Mouse (Mus musculus) kidney, adult 2 months (tissue): ENCODE data around the gene Loxl1. TPM values are rescaled to one million over a fixed set of nuclear protein-coding genes. Genes with fewer than 3 reads are reported as not detected.
"Not testable (repeated sequence)": the region's sequence is repeated elsewhere in the genome, so short reads cannot be mapped to it uniquely, and the experiment has no call there.

Source experiments
- DNase-seq: peaks from one replicate; pipeline ENCODE4 v3.0.0; 2021
- H3K27ac ChIP-seq: fragments of 200-500 bp; 2 replicates; pipeline ENCODE4 v1.5.1; 2012; ENCODE audit warnings: low read depth, low read length, control low read depth, inconsistent platforms; ENCODE audit not compliant: insufficient read depth
- H3K27me3 ChIP-seq: fragments of 200-500 bp; replicated peaks from 2 replicates; pipeline ENCODE4 v1.6.1; 2012; ENCODE audit warnings: mild to moderate bottlenecking, moderate library complexity, low read length, inconsistent platforms; ENCODE audit not compliant: control insufficient read depth, insufficient read depth
- H3K36me3 ChIP-seq: fragments of 200-500 bp; 2 replicates; pipeline ENCODE4 v1.6.1; 2012; ENCODE audit warnings: mild to moderate bottlenecking, moderate library complexity, low read length, inconsistent platforms; ENCODE audit not compliant: control insufficient read depth, insufficient read depth
- H3K4me1 ChIP-seq: fragments of 200-500 bp; 2 replicates; pipeline ENCODE4 v1.6.1; 2011; ENCODE audit warnings: low read length; ENCODE audit not compliant: control insufficient read depth, insufficient read depth
- H3K4me3 ChIP-seq: fragments of 200-500 bp; 2 replicates; pipeline ENCODE4 v1.5.1; 2011; ENCODE audit warnings: mild to moderate bottlenecking, low read depth, low read length, control low read depth; ENCODE audit not compliant: insufficient read depth
- CTCF ChIP-seq: fragments of 200-500 bp; conservative IDR thresholded peaks from 2 replicates; pipeline ENCODE4 v1.5.1; 2011; ENCODE audit warnings: low read depth, mild to moderate bottlenecking, control low read depth, low read length, moderate library complexity, mixed read lengths; ENCODE audit not compliant: insufficient read depth, insufficient read length
- POLR2A ChIP-seq: fragments of 200-500 bp; IDR thresholded peaks from one replicate; pipeline ENCODE4 v1.6.1; 2011; ENCODE audit warnings: low read depth, low read length, control low read depth
- WGBS: fragments of 180-500 bp; shearing (Covaris S2); methylation state at CpG from one replicate; pipeline ENCODE4 v1.1.7; 2018; 5-methylcytosine and 5-hydroxymethylcytosine counted together
- polyA plus RNA-seq: library from polyadenylated mRNA; depleted of rRNA; stranded (reverse); fragments of >200 nt; gene quantifications from 2 replicates; pipeline ENCODE4 v1.2.3, GENCODE M21; 2012

Gene Loxl1
- polyA plus RNA-seq, 1 experiment, result 32.3 TPM

- no peak overlapping the region for H3K4me3 ChIP-seq
- TF ChIP-seq POLR2A (no peak), CTCF (no peak)
- H3K27me3 ChIP-seq, result no peaks in the 10 kb centered on the region
- H3K4me1 ChIP-seq, result peaks cover 4% of the 10 kb centered on the region; the same call in 1 of the 2 replicates
- no peak overlapping the region for H3K27ac ChIP-seq
- H3K36me3 ChIP-seq, result no peaks in the 10 kb centered on the region
- 86% methylated on average over 10 of the region's 10 CpGs for WGBS
- no peak for DNase-seq
Measured at GRCm38 (mm10) chr9:58255704-58256685, 57.0 kb downstream of the Loxl1 start.

- Histone ChIP-seq H3K4me3 (no peak overlapping the region), H3K27me3 (no peaks in the 10 kb centered on the region), H3K36me3 (no peaks in the 10 kb centered on the region), H3K27ac (no peak overlapping the region), H3K4me1 (peaks cover 4% of the 10 kb centered on the region; the same call in 1 of the 2 replicates)
- DNase-seq, result no peak
- WGBS, result 86% methylated on average over 2 of the region's 2 CpGs
- TF ChIP-seq CTCF (no peak), POLR2A (no peak)
Measured at GRCm38 (mm10) chr9:58255105-58255504, 57.9 kb downstream of the Loxl1 start.

- not testable (repeated sequence) for DNase-seq, H3K27me3 ChIP-seq, H3K4me1 ChIP-seq, H3K36me3 ChIP-seq, H3K27ac ChIP-seq
- H3K4me3 ChIP-seq, result peak overlapping the region; percentile 70
- WGBS, result 55% methylated on average over 5 of the region's 5 CpGs
Measured at GRCm38 (mm10) chr9:58253805-58254122, 59.2 kb downstream of the Loxl1 start.

GRCm38 (mm10) chr9:58253033-58253804, 59.8 kb downstream of the Loxl1 start, which contains the start of gene Stoml1:
TSS of gene Stoml1 (plus strand) at chr9:58253164.
- H3K27ac ChIP-seq, result peak within 1 kb of the TSS; percentile 44
- peak; percentile 98 for DNase-seq

GRCm38 (mm10) chr9:58250730-58251129, 62.3 kb downstream of the Loxl1 start:
- H3K4me3 ChIP-seq, DNase-seq, H3K36me3 ChIP-seq, H3K27me3 ChIP-seq, H3K4me1 ChIP-seq: not testable (repeated sequence)
- 95% methylated on average over 1 of the region's 1 CpGs for WGBS
- H3K27ac ChIP-seq, result peak overlapping the region; percentile 96

More at GRCm38 (mm10) chr9:58253033-58253804, 59.8 kb downstream of the Loxl1 start, which contains the start of gene Stoml1:
- H3K36me3 ChIP-seq, result no peaks in the 10 kb centered on the region
- H3K27me3 ChIP-seq, result no peaks in the 10 kb centered on the region
- TF ChIP-seq POLR2A, result peak; percentile 63
- peak; percentile 94 for TF ChIP-seq CTCF
- 2% methylated on average over 31 of the region's 31 CpGs for WGBS
- peaks cover 9% of the 10 kb centered on the region; the same call in 1 of the 2 replicates for H3K4me1 ChIP-seq
- peak within 1 kb of the TSS; percentile 70 for H3K4me3 ChIP-seq

- Histone ChIP-seq H3K4me1 (peaks cover 9% of the 10 kb centered on the region; the same call in 1 of the 2 replicates), H3K27me3 (no peaks in the 10 kb centered on the region), H3K4me3 (no peak overlapping the region), H3K36me3 (no peaks in the 10 kb centered on the region), H3K27ac (peak overlapping the region; percentile 96)
- TF ChIP-seq CTCF, result no peak
- no peak for TF ChIP-seq POLR2A
- DNase-seq, result no peak
- 64% methylated on average over 8 of the region's 8 CpGs for WGBS
Measured at GRCm38 (mm10) chr9:58250322-58250721, 62.7 kb downstream of the Loxl1 start.
